Mouse (Mus musculus): ENCODE measurements around the gene Mfn2.

DNA sequence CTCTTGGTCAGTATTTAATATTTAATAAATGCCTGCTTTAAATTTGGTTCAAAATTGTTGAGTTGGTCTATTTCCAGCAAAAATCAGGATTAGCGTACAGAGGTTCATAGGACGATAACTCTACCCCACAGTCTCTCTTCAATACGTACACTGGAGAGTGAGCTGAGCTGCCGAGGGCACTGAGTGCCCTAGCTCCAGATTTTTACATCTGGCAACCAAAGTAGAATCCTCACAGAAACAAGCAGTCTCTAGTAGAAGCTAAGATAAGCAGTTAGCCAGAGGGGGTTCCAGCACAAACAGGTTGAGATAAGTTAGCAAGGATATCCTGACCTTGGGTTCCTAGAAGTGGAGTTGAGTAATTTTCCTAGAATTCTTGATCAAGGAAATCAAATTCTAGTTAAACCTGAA, 55.9 kb downstream of the Mfn2 start:
- TF ChIP-seq CTCF (IDR thresholded peaks at IDR 0.05; ENCODE audit: low read depth) (no peak), EP300 (IDR thresholded peaks at IDR 0.05; ENCODE audit: low read depth) (peak; percentile 24; the same call in 1 of the 2 replicates)

Data from liver, postnatal 0 days (tissue).